Mouse (Mus musculus) myocyte (in vitro differentiated cells): ENCODE measurements around the gene Zswim4. TPM values are rescaled to one million over a fixed set of nuclear protein-coding genes. Genes with fewer than 3 reads are reported as not detected.

ENCODE experiments used
- H3K27me3 ChIP-seq: one replicate; pipeline ENCODE4 v1.6.1; 2011; ENCODE audit not compliant: control insufficient read depth, insufficient read depth, insufficient read length
- H3K36me3 ChIP-seq: one replicate; pipeline ENCODE4 v1.6.1; 2011; ENCODE audit not compliant: control insufficient read depth, insufficient read depth
- H3K4me2 ChIP-seq: one replicate; pipeline ENCODE4 v1.6.1; 2011; ENCODE audit warnings: low read depth, control low read depth
- H3K4me3 ChIP-seq: one replicate; pipeline ENCODE4 v1.5.1; 2011; ENCODE audit warnings: mild to moderate bottlenecking, control low read depth, moderate library complexity
- H3K79me2 ChIP-seq: one replicate; pipeline ENCODE4 v1.6.1; 2011; ENCODE audit not compliant: control insufficient read depth, insufficient read depth
- H3ac ChIP-seq: one replicate; pipeline ENCODE4 v1.6.1; 2011; ENCODE audit not compliant: control insufficient read depth, insufficient read length
- CEBPB ChIP-seq: IDR thresholded peaks from 2 replicates; pipeline ENCODE4 v1.6.1; 2011; ENCODE audit warnings: mild to moderate bottlenecking, moderate library complexity; ENCODE audit not compliant: poor library complexity, insufficient read depth, severe bottlenecking
- E2F4 ChIP-seq: IDR thresholded peaks from one replicate; pipeline ENCODE4 v1.6.1; 2011; ENCODE audit warnings: mild to moderate bottlenecking, control low read depth, moderate library complexity; ENCODE audit not compliant: insufficient read depth
- MAX ChIP-seq: IDR thresholded peaks from one replicate; pipeline ENCODE4 v1.6.1; 2011; ENCODE audit warnings: low read depth, mild to moderate bottlenecking, control low read depth
- MYOD1 ChIP-seq, 3 experiments: IDR thresholded peaks; one replicate each; pipeline ENCODE4 v1.6.1; 2011; ENCODE audit warnings: control low read depth in 2 of 3, low read depth in 2 of 3, mild to moderate bottlenecking in 2 of 3, moderate library complexity in 1 of 3; ENCODE audit not compliant: insufficient read length in 2 of 3, control insufficient read depth in 1 of 3
- MYOG ChIP-seq, 3 experiments: IDR thresholded peaks; one replicate each; pipeline ENCODE4 v1.6.1; 2011; ENCODE audit warnings: control low read depth in 2 of 3, low read depth in 2 of 3, mild to moderate bottlenecking in 2 of 3; ENCODE audit not compliant: insufficient read length in 2 of 3, control insufficient read depth in 1 of 3, insufficient read depth in 1 of 3
- POLR2A ChIP-seq: IDR thresholded peaks from one replicate; pipeline ENCODE4 v1.6.1; 2011; ENCODE audit warnings: low read depth, mild to moderate bottlenecking, control low read depth, moderate library complexity; ENCODE audit not compliant: insufficient read length
- POLR2AphosphoS2 ChIP-seq: IDR thresholded peaks from one replicate; pipeline ENCODE4 v1.6.1; 2011; ENCODE audit warnings: low read depth, control low read depth; ENCODE audit not compliant: insufficient read length
- REST ChIP-seq: IDR thresholded peaks from one replicate; pipeline ENCODE4 v1.6.1; 2011; ENCODE audit warnings: mild to moderate bottlenecking, control low read depth, moderate library complexity; ENCODE audit not compliant: insufficient read depth, insufficient read length
- SRF ChIP-seq: IDR thresholded peaks from one replicate; pipeline ENCODE4 v1.6.1; 2011; ENCODE audit warnings: low read depth; ENCODE audit not compliant: control insufficient read depth, insufficient read length
- TCF12 ChIP-seq: IDR thresholded peaks from one replicate; pipeline ENCODE4 v1.6.1; 2011; ENCODE audit warnings: mild to moderate bottlenecking, control low read depth; ENCODE audit not compliant: poor library complexity, insufficient read depth, severe bottlenecking
- TCF3 ChIP-seq: IDR thresholded peaks from one replicate; pipeline ENCODE4 v1.6.1; 2011; ENCODE audit warnings: low read depth, control low read depth; ENCODE audit not compliant: insufficient read length
- USF1 ChIP-seq: IDR thresholded peaks from one replicate; pipeline ENCODE4 v1.6.1; 2011; ENCODE audit warnings: low read depth, mild to moderate bottlenecking, control low read depth, moderate library complexity
- polyA plus RNA-seq: library from polyadenylated mRNA; unstranded; fragments of >200 nt; fragmentation: generic; extraction: Trizol; gene quantifications from one replicate; pipeline ENCODE4 v1.2.1, GENCODE M21; 2012; ENCODE audit warnings: missing spikeins

Zswim4 gene
- polyA plus RNA-seq, 1 experiment = 12.7 TPM

- H3K4me3 ChIP-seq = peak overlapping the region; percentile 79
- TF ChIP-seq REST (peak; percentile 22), USF1 (no peak)
Measured at GRCm38 (mm10) chr8:84237542-84238229, 831 bp upstream of the Zswim4 start.

GRCm38 (mm10) chr8:84236410-84236997 lies 351 bp downstream of the Zswim4 start:
- H3K79me2 ChIP-seq = peaks cover 13% of the 10 kb centered on the region
- H3K36me3 ChIP-seq = peaks cover 6% of the 10 kb centered on the region
- H3K4me3 ChIP-seq = peak overlapping the region; percentile 79
- TF ChIP-seq POLR2AphosphoS2 = no peak
- TF ChIP-seq E2F4 = no peak
- no peak for TF ChIP-seq TCF3
- TF ChIP-seq MYOG (IDR thresholded peaks at IDR 0.05; ENCODE audit: control insufficient read depth in 1 of 3, insufficient read depth in 1 of 3, insufficient read length in 2 of 3, low read depth in 2 of 3) = no peak
- TF ChIP-seq MAX = no peak
- no peak for TF ChIP-seq SRF
- TF ChIP-seq POLR2A = no peak
- no peak for TF ChIP-seq REST
- no peak for TF ChIP-seq MYOD1 (IDR thresholded peaks at IDR 0.05; ENCODE audit: control insufficient read depth in 1 of 3, insufficient read length in 2 of 3, low read depth in 2 of 3)
- TF ChIP-seq CEBPB = no peak
- no peak for TF ChIP-seq TCF12
- no peak for TF ChIP-seq USF1
- peak overlapping the region; percentile 17 for H3ac ChIP-seq
- H3K27me3 ChIP-seq = no peaks in the 10 kb centered on the region
- H3K4me2 ChIP-seq = peak overlapping the region; percentile 72

More at GRCm38 (mm10) chr8:84237542-84238229, 831 bp upstream of the Zswim4 start:
- H3K79me2 ChIP-seq = peaks cover 13% of the 10 kb centered on the region
- no peaks in the 10 kb centered on the region for H3K27me3 ChIP-seq
- peak overlapping the region; percentile 100 for H3K4me2 ChIP-seq
- H3ac ChIP-seq = peak overlapping the region; percentile 17
- peaks cover 6% of the 10 kb centered on the region for H3K36me3 ChIP-seq

GRCm38 (mm10) chr8:84235746-84236409 lies 977 bp downstream of the Zswim4 start:
- peak; percentile 20 for TF ChIP-seq POLR2A
- TF ChIP-seq TCF12 = no peak
- Histone ChIP-seq H3K4me2 (peak overlapping the region; percentile 72), H3K4me3 (peak overlapping the region; percentile 79), H3ac (peak overlapping the region; percentile 17), H3K27me3 (no peaks in the 10 kb centered on the region), H3K79me2 (peaks cover 13% of the 10 kb centered on the region), H3K36me3 (peaks cover 6% of the 10 kb centered on the region)

GRCm38 (mm10) chr8:84233055-84233454 lies 3.8 kb downstream of the Zswim4 start:
- H3K4me3 ChIP-seq = no peak overlapping the region
- peaks cover 10% of the 10 kb centered on the region for H3K36me3 ChIP-seq
- H3K4me2 ChIP-seq = no peak overlapping the region
- no peaks in the 10 kb centered on the region for H3K27me3 ChIP-seq
- no peak for TF ChIP-seq MYOD1 (IDR thresholded peaks at IDR 0.05; ENCODE audit: control insufficient read depth in 1 of 3, insufficient read length in 2 of 3, low read depth in 2 of 3)
- no peak for TF ChIP-seq TCF12
- TF ChIP-seq POLR2AphosphoS2 = no peak
- TF ChIP-seq MAX = no peak
- no peak for TF ChIP-seq TCF3
- no peak for TF ChIP-seq REST
- no peak for TF ChIP-seq SRF
- no peak for TF ChIP-seq CEBPB
- TF ChIP-seq POLR2A = no peak
- TF ChIP-seq USF1 = no peak
- TF ChIP-seq MYOG (IDR thresholded peaks at IDR 0.05; ENCODE audit: control insufficient read depth in 1 of 3, insufficient read depth in 1 of 3, insufficient read length in 2 of 3, low read depth in 2 of 3) = no peak
- TF ChIP-seq E2F4 = no peak
- peaks cover 13% of the 10 kb centered on the region for H3K79me2 ChIP-seq
- no peak overlapping the region for H3ac ChIP-seq

GRCm38 (mm10) chr8:84230735-84231134 lies 6.1 kb downstream of the Zswim4 start:
- TF ChIP-seq MYOD1 (IDR thresholded peaks at IDR 0.05; ENCODE audit: control insufficient read depth in 1 of 3, insufficient read length in 2 of 3, low read depth in 2 of 3) (no peak), POLR2A (no peak), USF1 (no peak)
- no peaks in the 10 kb centered on the region for H3K27me3 ChIP-seq

More at GRCm38 (mm10) chr8:84230735-84231134, 6.1 kb downstream of the Zswim4 start:
- H3ac ChIP-seq = no peak overlapping the region
- H3K79me2 ChIP-seq = peaks cover 4% of the 10 kb centered on the region
- H3K4me2 ChIP-seq = no peak overlapping the region
- H3K36me3 ChIP-seq = peaks cover 12% of the 10 kb centered on the region
- no peak overlapping the region for H3K4me3 ChIP-seq
